Mouse (Mus musculus): ENCODE results near the gene Psd4. TPM values are rescaled to one million over a fixed set of nuclear protein-coding genes. Genes with fewer than 3 reads are reported as not detected.

Psd4 gene
- total RNA-seq, 2 experiments from 2014 or later = 0.64 to 1.3 TPM

GRCm38 (mm10) chr2:24456841-24457240, 89.5 kb downstream of the Psd4 start:
- no peak for DNase-seq (ENCODE audit: low spot score in 2 of 2)
- TF ChIP-seq CTCF (conservative IDR thresholded peaks at IDR 0.05) = no peak
- Histone ChIP-seq H3K27ac (no peak overlapping the region), H3K4me3 (no peak overlapping the region)

GRCm38 (mm10) chr2:24460112-24460807, 92.9 kb downstream of the Psd4 start:
- no peak overlapping the region for H3K4me3 ChIP-seq
- no peak overlapping the region for H3K27ac ChIP-seq
- no peak for TF ChIP-seq CTCF (conservative IDR thresholded peaks at IDR 0.05)
- no peak for DNase-seq (ENCODE audit: low spot score in 2 of 2)

GRCm38 (mm10) chr2:24460808-24461127, 93.4 kb downstream of the Psd4 start:
- H3K4me3 ChIP-seq = no peak overlapping the region
- no peak overlapping the region for H3K27ac ChIP-seq
- DNase-seq (ENCODE audit: low spot score in 2 of 2) = no peak
- no peak for TF ChIP-seq CTCF (conservative IDR thresholded peaks at IDR 0.05)

Other genes starting within 250 kb of the Psd4 start
- gene Il1f8, start 214.4 kb upstream of the Psd4 start, total RNA-seq (2021) = not detected
- not detected for gene Il1f9, start 181.1 kb upstream of the Psd4 start, total RNA-seq (2021)
- not detected for gene Il1f6, start 152.2 kb upstream of the Psd4 start, total RNA-seq (2021)
- gene Il1f5, start 90.6 kb upstream of the Psd4 start, total RNA-seq (2021) = not detected
- gene Il1f10, start 76.4 kb upstream of the Psd4 start, total RNA-seq (2021) = not detected
- gene Il1rn, start 30.7 kb upstream of the Psd4 start, total RNA-seq (2021) = not detected
- not detected for gene Pax8, start 108.0 kb downstream of the Psd4 start, total RNA-seq (2021)